Mouse (Mus musculus) MEL (cell line): ENCODE results near the gene Acss1. TPM values are rescaled to one million over a fixed set of nuclear protein-coding genes. Genes with fewer than 3 reads are reported as not detected.
A peak's percentile ranks its signal among the peaks of the same experiment; 100 is the strongest.

Source experiments
- DNase-seq: peaks from one replicate; pipeline ENCODE4 v3.0.0; 2011; ENCODE audit warnings: low read depth, low spot score
- H3K27ac ChIP-seq: 2 replicates; pipeline ENCODE4 v1.5.1; 2012; ENCODE audit warnings: low read depth, mild to moderate bottlenecking, control low read depth, low read length, moderate library complexity; ENCODE audit not compliant: control insufficient read depth
- H3K27me3 ChIP-seq, 2 experiments: fragments of 150-350 bp in 1 of 2; sonication (generic) in 1 of 2; 2 replicates each; pipeline ENCODE4 v1.6.1; 2012; ENCODE audit warnings: low read length in 2 of 2, mild to moderate bottlenecking in 2 of 2, improper control_type of control experiment in 1 of 2, moderate library complexity in 1 of 2; ENCODE audit not compliant: insufficient read depth in 2 of 2, control insufficient read depth in 1 of 2
- H3K36me3 ChIP-seq, 2 experiments: 2 replicates each; pipeline ENCODE4 v1.6.1; 2012 to 2014; ENCODE audit warnings: low read length in 2 of 2, improper control_type of control experiment in 1 of 2, inconsistent platforms in 1 of 2, mild to moderate bottlenecking in 1 of 2; ENCODE audit not compliant: insufficient read depth in 2 of 2, control insufficient read depth in 1 of 2
- H3K4me1 ChIP-seq, 2 experiments: fragments of 150-350 bp in 1 of 2; sonication (generic) in 1 of 2; 2 replicates each; pipeline ENCODE4 v1.6.1; 2012; ENCODE audit warnings: low read length in 2 of 2, improper control_type of control experiment in 1 of 2, mild to moderate bottlenecking in 1 of 2; ENCODE audit not compliant: insufficient read depth in 2 of 2, control insufficient read depth in 1 of 2
- H3K4me3 ChIP-seq, 2 experiments: fragments of 150-350 bp in 1 of 2; sonication (generic) in 1 of 2; 2 replicates each; pipeline ENCODE4 v1.5.1; 2012; ENCODE audit warnings: low read depth in 2 of 2, low read length in 2 of 2, mild to moderate bottlenecking in 2 of 2, moderate library complexity in 2 of 2, control low read depth in 1 of 2, improper control_type of control experiment in 1 of 2; ENCODE audit not compliant: control insufficient read depth in 1 of 2, insufficient read depth in 1 of 2
- H3K79me2 ChIP-seq: 2 replicates; pipeline ENCODE4 v1.6.1; 2012; ENCODE audit warnings: mild to moderate bottlenecking, low read length, moderate library complexity; ENCODE audit not compliant: control insufficient read depth, poor library complexity, insufficient read depth
- H3K9ac ChIP-seq: 2 replicates; pipeline ENCODE4 v1.6.1; 2012; ENCODE audit warnings: low read depth, mild to moderate bottlenecking, control low read depth, low read length, moderate library complexity; ENCODE audit not compliant: control insufficient read depth, poor library complexity, severe bottlenecking
- H3K9me3 ChIP-seq: fragments of 150-350 bp; sonication (generic); replicated peaks from 2 replicates; pipeline ENCODE4 v1.6.1; 2012; ENCODE audit warnings: mild to moderate bottlenecking, low read length, improper control_type of control experiment, moderate library complexity; ENCODE audit not compliant: insufficient read depth
- BHLHE40 ChIP-seq: IDR thresholded peaks from 2 replicates; pipeline ENCODE4 v1.6.1; 2012; ENCODE audit warnings: low read depth, mild to moderate bottlenecking, inconsistent platforms, low read length, improper control_type of control experiment, borderline replicate concordance
- CHD1 ChIP-seq: IDR thresholded peaks from 2 replicates; pipeline ENCODE4 v1.6.1; 2012; ENCODE audit warnings: low read depth, mild to moderate bottlenecking, inconsistent platforms, low read length, improper control_type of control experiment
- CHD2 ChIP-seq: IDR thresholded peaks from 2 replicates; pipeline ENCODE4 v1.6.1; 2011; ENCODE audit warnings: low read length, improper control_type of control experiment
- E2F4 ChIP-seq: IDR thresholded peaks from 2 replicates; pipeline ENCODE4 v1.6.1; 2011; ENCODE audit warnings: low read depth, low read length, improper control_type of control experiment, borderline replicate concordance
- ELF1 ChIP-seq: IDR thresholded peaks from 2 replicates; pipeline ENCODE4 v1.6.1; 2014; ENCODE audit warnings: low read depth, mild to moderate bottlenecking, inconsistent platforms, low read length, improper control_type of control experiment, moderate library complexity
- ETS1 ChIP-seq: IDR thresholded peaks from 2 replicates; pipeline ENCODE4 v1.6.1; 2012; ENCODE audit warnings: low read depth, mild to moderate bottlenecking, inconsistent platforms, low read length, improper control_type of control experiment, moderate library complexity
- GATA1 ChIP-seq: IDR thresholded peaks from 2 replicates; pipeline ENCODE4 v1.6.1; 2011; ENCODE audit warnings: low read depth, low read length, improper control_type of control experiment
- JUND ChIP-seq: IDR thresholded peaks from 2 replicates; pipeline ENCODE4 v1.6.1; 2011; ENCODE audit warnings: low read depth, mild to moderate bottlenecking, improper control_type of control experiment, low read length
- KAT2A ChIP-seq: conservative IDR thresholded peaks from 2 replicates; pipeline ENCODE4 v1.6.1; 2012; ENCODE audit warnings: low read depth, low read length, improper control_type of control experiment, inconsistent platforms
- MAX ChIP-seq: IDR thresholded peaks from 2 replicates; pipeline ENCODE4 v1.6.1; 2011; ENCODE audit warnings: low read length, improper control_type of control experiment
- MAZ ChIP-seq: IDR thresholded peaks from 2 replicates; pipeline ENCODE4 v1.6.1; 2012; ENCODE audit warnings: low read depth, mild to moderate bottlenecking, inconsistent platforms, low read length, improper control_type of control experiment
- MYB ChIP-seq: IDR thresholded peaks from 2 replicates; pipeline ENCODE4 v1.6.1; 2011; ENCODE audit warnings: mild to moderate bottlenecking, low read depth, low read length, improper control_type of control experiment
- NELFE ChIP-seq: IDR thresholded peaks from 2 replicates; pipeline ENCODE4 v1.6.1; 2011; ENCODE audit warnings: low read depth, low read length, improper control_type of control experiment
- NRF1 ChIP-seq: IDR thresholded peaks from 2 replicates; pipeline ENCODE4 v1.6.1; 2014; ENCODE audit warnings: low read depth, mild to moderate bottlenecking, inconsistent platforms, low read length, improper control_type of control experiment, moderate library complexity; ENCODE audit not compliant: poor library complexity, insufficient read depth, severe bottlenecking
- POLR2AphosphoS2 ChIP-seq: IDR thresholded peaks from 2 replicates; pipeline ENCODE4 v1.6.1; 2011; ENCODE audit warnings: low read length, improper control_type of control experiment
- POLR2AphosphoS5 ChIP-seq: IDR thresholded peaks from 2 replicates; pipeline ENCODE4 v1.6.1; 2012; ENCODE audit warnings: low read depth, borderline replicate concordance, mild to moderate bottlenecking, inconsistent platforms, low read length, moderate library complexity, mixed read lengths
- RAD21 ChIP-seq: IDR thresholded peaks from 2 replicates; pipeline ENCODE4 v1.6.1; 2011; ENCODE audit warnings: mild to moderate bottlenecking, low read depth, low read length, improper control_type of control experiment
- SIN3A ChIP-seq: IDR thresholded peaks from 2 replicates; pipeline ENCODE4 v1.6.1; 2012; ENCODE audit warnings: low read length, improper control_type of control experiment, inconsistent platforms
- TAL1 ChIP-seq: IDR thresholded peaks from 2 replicates; pipeline ENCODE4 v1.6.1; 2012; ENCODE audit warnings: mild to moderate bottlenecking, inconsistent platforms, low read length, moderate library complexity, mixed read lengths
- TBP ChIP-seq: IDR thresholded peaks from 2 replicates; pipeline ENCODE4 v1.8.0; 2011; ENCODE audit warnings: low read depth, low read length, improper control_type of control experiment
- TCF12 ChIP-seq: IDR thresholded peaks from 2 replicates; pipeline ENCODE4 v1.6.1; 2014; ENCODE audit warnings: low read depth, mild to moderate bottlenecking, inconsistent platforms, low read length, improper control_type of control experiment, moderate library complexity
- UBTF ChIP-seq: IDR thresholded peaks from 2 replicates; pipeline ENCODE4 v1.6.1; 2012; ENCODE audit warnings: low read depth, mild to moderate bottlenecking, inconsistent platforms, low read length, improper control_type of control experiment, moderate library complexity, borderline replicate concordance; ENCODE audit not compliant: insufficient read depth
- ZNF384 ChIP-seq: IDR thresholded peaks from 2 replicates; pipeline ENCODE4 v1.6.1; 2012; ENCODE audit warnings: low read depth, mild to moderate bottlenecking, inconsistent platforms, low read length, improper control_type of control experiment
- polyA plus RNA-seq, 2 experiments: library from polyadenylated mRNA; stranded (reverse) in 1 of 2; unstranded in 1 of 2; fragments of >175 nt in 1 of 2; fragments of >200 nt in 1 of 2; gene quantifications; 2 replicates each; pipeline versions ENCODE4 v1.2.1 to v1.2.4; 2012; ENCODE audit warnings: low replicate concordance in 2 of 2, low read depth in 1 of 2; ENCODE audit not compliant: insufficient read length in 2 of 2, insufficient read depth in 1 of 2, missing spikeins in 1 of 2
- total RNA-seq: library from RNA; depleted of rRNA; stranded (reverse); fragments of 300-350 nt; gene quantifications from 2 replicates; pipeline ENCODE4 v1.2.3, GENCODE M21; 2012

The Acss1 gene
- total and polyA plus RNA-seq, 3 experiments = 10.2 to 22.6 TPM; not detected in 1

- H3K4me3 ChIP-seq = no peak overlapping the region
- H3K27me3 ChIP-seq = no peaks in the 10 kb centered on the region
- peaks cover 16 to 34% of the 10 kb centered on the region in 2 experiments for H3K4me1 ChIP-seq
- no peaks in the 10 kb centered on the region; the same call in 1 of the 2 replicates for H3K79me2 ChIP-seq
- H3K36me3 ChIP-seq = peaks cover 0 to 33% of the 10 kb centered on the region in 2 experiments; a peak in 2 of 4 replicates
- H3K9me3 ChIP-seq = no peaks in the 10 kb centered on the region
- H3K9ac ChIP-seq = no peak overlapping the region
- peak overlapping the region; percentile 64 for H3K27ac ChIP-seq
- DNase-seq = peak; percentile 77
- TF ChIP-seq GATA1 = peak; percentile 41; the same call in 1 of the 2 replicates
- peak; percentile 7; the same call in 1 of the 2 replicates for TF ChIP-seq TAL1
- TF ChIP-seq BHLHE40 = no peak
- TF ChIP-seq KAT2A = no peak
- 0 out of 2 replicates have a peak, but pooled peaks have one; percentile 1 for TF ChIP-seq JUND
These were observed 4.0 kb downstream of the Acss1 start for GRCm38 (mm10) chr2:150664152-150664920.

GRCm38 (mm10) chr2:150663255-150663654 lies 5.0 kb downstream of the Acss1 start:
- H3K36me3 ChIP-seq = peaks cover 0 to 24% of the 10 kb centered on the region in 2 experiments; a peak in 2 of 4 replicates
- TF ChIP-seq E2F4 (no peak), ETS1 (no peak), MAZ (no peak), UBTF (no peak), JUND (no peak), NELFE (no peak), GATA1 (no peak), CHD2 (no peak)
- TF ChIP-seq, all 39 proteins: peak for 0
- DNase-seq = no peak
- H3K9ac ChIP-seq = no peak overlapping the region
- H3K27me3 ChIP-seq = no peaks in the 10 kb centered on the region
- H3K79me2 ChIP-seq = no peaks in the 10 kb centered on the region; the same call in 1 of the 2 replicates
- peaks cover 10 to 24% of the 10 kb centered on the region in 2 experiments for H3K4me1 ChIP-seq
- no peak overlapping the region for H3K27ac ChIP-seq
- H3K9me3 ChIP-seq = no peaks in the 10 kb centered on the region
- no peak overlapping the region for H3K4me3 ChIP-seq

GRCm38 (mm10) chr2:150662007-150662406 lies 6.3 kb downstream of the Acss1 start:
- Histone ChIP-seq H3K79me2 (no peaks in the 10 kb centered on the region), H3K9ac (no peak overlapping the region), H3K27ac (no peak overlapping the region), H3K36me3 (peaks cover 0 to 24% of the 10 kb centered on the region in 2 experiments; a peak in 2 of 4 replicates), H3K4me3 (no peak overlapping the region), H3K27me3 (no peaks in the 10 kb centered on the region), H3K9me3 (no peaks in the 10 kb centered on the region), H3K4me1 (peaks cover 10 to 24% of the 10 kb centered on the region in 2 experiments)
- TF ChIP-seq NRF1 = no peak
- TF ChIP-seq CHD2 = no peak
- TF ChIP-seq POLR2AphosphoS5 = no peak
- TF ChIP-seq E2F4 = no peak
- TF ChIP-seq RAD21 = no peak
- no peak for TF ChIP-seq MAX
- TF ChIP-seq MYB = no peak
- no peak for TF ChIP-seq KAT2A
- no peak for TF ChIP-seq TCF12
- no peak for TF ChIP-seq ZNF384
- no peak for TF ChIP-seq POLR2AphosphoS2
- TF ChIP-seq SIN3A = no peak
- TF ChIP-seq ELF1 = no peak
- TF ChIP-seq CHD1 = no peak
- no peak for TF ChIP-seq TBP
- DNase-seq = no peak
